Mouse (Mus musculus): ENCODE data around the gene Dbn1.

DNA sequence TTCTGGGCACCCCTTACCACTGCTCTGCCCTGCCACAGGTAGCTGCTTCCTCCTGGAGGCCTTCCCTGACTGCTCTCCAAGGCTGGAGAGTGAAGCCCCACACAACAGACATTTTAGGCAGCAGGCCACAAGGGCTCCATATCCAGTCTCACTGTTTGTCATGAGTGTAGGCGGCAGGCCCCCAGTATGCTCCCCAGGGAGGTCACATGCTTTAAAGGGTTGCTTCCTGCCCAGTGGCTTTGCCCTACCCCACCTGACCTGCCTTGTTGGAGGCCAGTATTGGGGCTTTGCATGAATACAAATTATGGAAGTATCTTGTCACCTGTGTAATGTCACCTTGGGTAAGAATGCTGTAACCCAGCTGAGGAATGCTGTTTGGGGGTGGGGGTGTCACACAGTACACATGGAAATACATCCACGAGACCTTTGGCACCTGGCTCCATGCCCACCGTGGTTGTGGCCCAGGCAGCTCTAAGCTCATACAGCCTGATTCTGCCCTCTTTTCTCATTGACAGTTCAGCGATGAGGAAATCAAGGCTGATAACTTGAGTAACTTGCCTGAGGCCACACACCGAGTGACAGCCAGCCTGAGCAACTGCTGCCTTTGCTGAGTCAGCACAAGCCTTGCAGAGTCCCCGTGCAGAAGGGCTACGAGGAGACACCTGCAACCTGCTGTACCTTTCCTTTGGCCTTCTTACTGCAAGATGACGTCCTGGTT is 41.4 kb upstream of the Dbn1 start, which contains the start of gene Dok3:
- TF ChIP-seq CTCF (IDR thresholded peaks at IDR 0.05) (no peak), POLR2A (IDR thresholded peaks at IDR 0.05; ENCODE audit: insufficient read depth, low read depth, low read length) (no peak)
